1 mouse cellular context compared by ENCODE assay signal in the genomic region with DNA sequence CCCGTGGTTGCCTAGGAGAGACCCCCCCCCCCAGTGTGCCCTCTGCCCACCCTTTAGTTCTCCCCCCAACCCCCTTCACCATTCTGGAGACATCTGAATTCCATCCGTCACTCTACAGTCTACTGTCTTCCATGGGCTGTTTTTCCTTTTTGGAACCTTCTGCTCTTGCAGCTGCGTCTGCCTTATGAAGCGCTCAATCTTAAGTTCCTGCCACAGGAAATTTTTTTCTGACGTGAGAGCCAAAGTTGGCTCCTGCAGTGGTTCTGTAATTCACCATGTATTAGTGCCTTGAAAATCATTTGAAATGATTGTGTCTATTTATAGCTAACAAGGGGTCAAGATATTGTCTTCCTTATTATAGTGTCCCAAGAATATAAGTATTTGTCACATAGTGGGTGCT.
TF ChIP-seq lines count a peak whose summit lies in the region.

No protein-coding gene starts in this region.

TF ChIP-seq in CH12.LX, 34 proteins besides CTCF, POLR2A, EP300 and RAD21:
- TF ChIP-seq ELF1 (IDR thresholded peaks at IDR 0.05; ENCODE audit: low read depth, low read length) (no peak), MAZ (IDR thresholded peaks at IDR 0.05; ENCODE audit: low read depth, low read length) (no peak), SIN3A (IDR thresholded peaks at IDR 0.05; ENCODE audit: low read length) (no peak), UBTF (IDR thresholded peaks at IDR 0.05; ENCODE audit: low read depth, low read length) (no peak), HCFC1 (IDR thresholded peaks at IDR 0.05; ENCODE audit: low read depth, low read length) (no peak), MYC (IDR thresholded peaks at IDR 0.05; ENCODE audit: low read depth, low read length) (no peak), ZMIZ1 (IDR thresholded peaks at IDR 0.05; ENCODE audit: low read depth, low read length) (no peak), E2F4 (IDR thresholded peaks at IDR 0.05; ENCODE audit: insufficient replicate concordance, low read depth, low read length) (no peak), MAFK (IDR thresholded peaks at IDR 0.05; ENCODE audit: insufficient replicate concordance, low read length) (no peak), USF1 (IDR thresholded peaks at IDR 0.05; ENCODE audit: low read depth, low read length) (no peak), TCF12 (IDR thresholded peaks at IDR 0.05; ENCODE audit: low read depth, low read length) (no peak), JUN (IDR thresholded peaks at IDR 0.05; ENCODE audit: insufficient read depth, low read depth, low read length) (no peak), ZKSCAN1 (IDR thresholded peaks at IDR 0.05; ENCODE audit: borderline replicate concordance, low read depth, low read length) (no peak), JUND (conservative IDR thresholded peaks at IDR 0.05; ENCODE audit: low read depth, low read length) (no peak), GABPA (IDR thresholded peaks at IDR 0.05; ENCODE audit: insufficient replicate concordance, low read depth, low read length) (no peak), MXI1 (IDR thresholded peaks at IDR 0.05; ENCODE audit: low read depth, low read length) (no peak), ETS1 (conservative IDR thresholded peaks at IDR 0.05; ENCODE audit: low read depth, low read length) (no peak), KAT2A (IDR thresholded peaks at IDR 0.05; ENCODE audit: insufficient replicate concordance, low read length) (no peak), IRF4 (IDR thresholded peaks at IDR 0.05; ENCODE audit: low read depth, low read length) (no peak), MEF2A (IDR thresholded peaks at IDR 0.05; ENCODE audit: borderline replicate concordance, low read depth, low read length) (no peak)
TF ChIP-seq in CH12.LX: peak in this region for 0.
